Mouse (Mus musculus) liver, embryonic 15.5 days (tissue): Measurements from ENCODE around the gene Dbx2. TPM values are rescaled to one million over a fixed set of nuclear protein-coding genes. Genes with fewer than 3 reads are reported as not detected.

Experiments used
- ATAC-seq: fragments of 200-750 bp; cut with Nextera tagmentation; 2 replicates; pipeline ENCODE4 v1.8.0; 2017; ENCODE audit warnings: moderate number of reproducible peaks, mild to moderate bottlenecking, moderate library complexity; ENCODE audit not compliant: insufficient read depth
- H3K27ac ChIP-seq: fragments of 300-500 bp; sonication (generic); replicated peaks from 2 replicates; pipeline ENCODE4 v1.5.1; 2015; ENCODE audit warnings: mild to moderate bottlenecking, inconsistent platforms
- H3K27me3 ChIP-seq: fragments of 300-500 bp; sonication (generic); 2 replicates; pipeline ENCODE4 v1.6.1; 2015; ENCODE audit warnings: mild to moderate bottlenecking, inconsistent platforms
- H3K36me3 ChIP-seq: fragments of 300-500 bp; sonication (generic); replicated peaks from 2 replicates; pipeline ENCODE4 v1.6.1; 2015; ENCODE audit warnings: moderate library complexity, mild to moderate bottlenecking, inconsistent platforms
- H3K4me1 ChIP-seq: fragments of 300-500 bp; sonication (generic); replicated peaks from 2 replicates; pipeline ENCODE4 v1.6.1; 2015; ENCODE audit warnings: inconsistent platforms
- H3K4me2 ChIP-seq: fragments of 300-500 bp; sonication (generic); 2 replicates; pipeline ENCODE4 v1.6.1; 2015; ENCODE audit warnings: moderate library complexity, mild to moderate bottlenecking, inconsistent platforms
- H3K4me3 ChIP-seq: fragments of 300-500 bp; sonication (generic); replicated peaks from 2 replicates; pipeline ENCODE4 v1.5.1; 2015; ENCODE audit warnings: mild to moderate bottlenecking, inconsistent platforms
- H3K9ac ChIP-seq: fragments of 300-500 bp; sonication (generic); 2 replicates; pipeline ENCODE4 v1.6.1; 2015; ENCODE audit warnings: moderate library complexity, mild to moderate bottlenecking, inconsistent platforms
- H3K9me3 ChIP-seq: fragments of 300-500 bp; sonication (generic); replicated peaks from 2 replicates; pipeline ENCODE4 v1.6.1; 2016; ENCODE audit warnings: inconsistent platforms
- WGBS: fragments of 180-500 bp; shearing (Covaris S2); methylation state at CpG from one replicate; pipeline ENCODE4 v1.1.7; 2015; ENCODE audit warnings: mixed read lengths; ENCODE audit not compliant: insufficient replicate concordance; 5-methylcytosine and 5-hydroxymethylcytosine counted together
- polyA plus RNA-seq: library from polyadenylated mRNA; unstranded; fragments of >200 nt; fragmentation: Nextera tagmentation; extraction: Ambion mirVana; gene quantifications from 2 replicates; pipeline ENCODE4 v1.2.1, GENCODE M21; 2015

Dbx2 gene
- polyA plus RNA-seq, 1 experiment from 2014 or later, result not detected

- Histone ChIP-seq H3K4me1 (no peaks in the 10 kb centered on the region), H3K9ac (no peak overlapping the region), H3K4me2 (no peak overlapping the region), H3K36me3 (no peaks in the 10 kb centered on the region), H3K4me3 (no peak overlapping the region), H3K9me3 (no peaks in the 10 kb centered on the region), H3K27ac (no peak overlapping the region), H3K27me3 (no peaks in the 10 kb centered on the region)
- ATAC-seq, result no peak
- 47% methylated on average over 2 of the region's 2 CpGs for whole genome bisulfite sequencing
These were observed 6.0 kb upstream of the Dbx2 start for GRCm38 (mm10) chr15:95661718-95662117.

DNA sequence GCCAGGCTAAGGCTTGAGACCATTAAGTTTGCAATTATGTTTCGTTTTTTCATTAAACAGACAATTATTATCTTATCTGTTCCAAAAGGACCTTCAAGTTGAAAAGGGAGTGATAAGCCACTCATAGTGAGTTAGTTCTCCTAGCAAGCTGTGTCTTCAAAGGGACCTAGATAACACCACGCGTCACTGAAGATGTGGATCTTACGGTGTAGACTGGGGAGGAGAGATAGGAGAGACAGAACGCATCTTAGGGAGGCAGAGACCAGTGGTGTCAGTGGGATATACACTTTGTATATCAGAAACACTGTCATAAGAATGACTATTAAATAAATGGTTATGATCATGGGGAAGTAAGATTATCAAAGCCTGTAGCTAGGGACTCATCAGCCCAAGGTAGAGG, 4.6 kb upstream of the Dbx2 start:
- Histone ChIP-seq H3K9ac (no peak overlapping the region), H3K4me1 (no peaks in the 10 kb centered on the region), H3K27ac (no peak overlapping the region), H3K9me3 (no peaks in the 10 kb centered on the region), H3K36me3 (no peaks in the 10 kb centered on the region), H3K4me3 (no peak overlapping the region), H3K4me2 (no peak overlapping the region), H3K27me3 (peaks cover 4% of the 10 kb centered on the region; the same call in 1 of the 2 replicates)
- peak; percentile 90 for ATAC-seq
- 31% methylated on average over 5 of the region's 5 CpGs for WGBS

DNA sequence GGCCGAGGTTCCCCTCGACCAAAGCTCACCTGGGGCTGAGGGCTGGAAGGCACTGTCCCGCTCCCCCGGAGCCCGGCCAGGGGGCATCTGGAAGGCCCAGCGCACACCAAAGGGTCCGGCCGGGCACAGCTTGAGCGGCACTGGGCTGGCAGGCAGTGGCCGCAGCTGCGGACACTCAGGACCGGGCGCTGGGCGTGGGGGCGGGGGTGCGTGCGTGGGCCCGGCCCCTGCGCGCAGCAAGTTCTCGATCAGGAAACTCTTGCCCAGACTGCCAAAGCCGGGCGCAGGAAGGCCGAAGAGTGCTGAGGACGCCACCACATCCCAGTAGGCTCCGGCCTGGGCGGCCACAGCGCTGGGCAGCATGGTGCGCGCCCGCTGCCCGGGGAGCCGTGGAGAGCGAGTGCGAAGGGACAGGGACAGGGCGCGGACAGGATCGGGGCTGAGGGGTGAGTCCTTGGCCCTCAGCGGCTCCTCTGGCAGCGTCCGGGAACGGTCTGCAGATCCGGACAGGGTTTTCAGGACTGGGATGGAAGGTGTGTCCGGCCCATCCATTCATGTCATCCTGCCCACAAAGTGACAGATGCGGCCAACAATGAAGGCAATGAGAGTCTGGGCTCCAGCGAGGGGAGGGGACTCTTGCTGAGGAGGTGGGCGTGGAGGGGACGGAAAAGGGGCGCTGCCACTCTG, 1.4 kb downstream of the Dbx2 start:
- ATAC-seq, result no peak

GRCm38 (mm10) chr15:95653812-95654210, 1.9 kb downstream of the Dbx2 start:
- no peak for ATAC-seq
- Histone ChIP-seq H3K27me3 (peaks cover 58% of the 10 kb centered on the region), H3K4me2 (no peak overlapping the region), H3K27ac (no peak overlapping the region), H3K36me3 (no peaks in the 10 kb centered on the region), H3K9ac (no peak overlapping the region), H3K4me1 (no peaks in the 10 kb centered on the region), H3K4me3 (no peak overlapping the region), H3K9me3 (no peaks in the 10 kb centered on the region)
- 9% methylated on average over 6 of the region's 6 CpGs for WGBS

More for the DNA sequence above, 1.4 kb downstream of the Dbx2 start:
- WGBS, result 2% methylated on average over 49 of the region's 49 CpGs
- Histone ChIP-seq H3K4me2 (no peak overlapping the region), H3K4me3 (no peak overlapping the region), H3K9me3 (no peaks in the 10 kb centered on the region), H3K27me3 (peaks cover 53% of the 10 kb centered on the region), H3K9ac (no peak overlapping the region), H3K4me1 (no peaks in the 10 kb centered on the region), H3K27ac (no peak overlapping the region), H3K36me3 (no peaks in the 10 kb centered on the region)

GRCm38 (mm10) chr15:95652898-95653707, 2.7 kb downstream of the Dbx2 start:
- Histone ChIP-seq H3K9me3 (no peaks in the 10 kb centered on the region), H3K27ac (no peak overlapping the region), H3K27me3 (peaks cover 58% of the 10 kb centered on the region), H3K4me3 (no peak overlapping the region), H3K9ac (no peak overlapping the region), H3K36me3 (no peaks in the 10 kb centered on the region), H3K4me1 (no peaks in the 10 kb centered on the region), H3K4me2 (no peak overlapping the region)
- no peak for ATAC-seq
- 3% methylated on average over 23 of the region's 23 CpGs for WGBS

GRCm38 (mm10) chr15:95651824-95652223, 3.9 kb downstream of the Dbx2 start:
- no peaks in the 10 kb centered on the region for H3K9me3 ChIP-seq
- no peaks in the 10 kb centered on the region for H3K4me1 ChIP-seq

DNA sequence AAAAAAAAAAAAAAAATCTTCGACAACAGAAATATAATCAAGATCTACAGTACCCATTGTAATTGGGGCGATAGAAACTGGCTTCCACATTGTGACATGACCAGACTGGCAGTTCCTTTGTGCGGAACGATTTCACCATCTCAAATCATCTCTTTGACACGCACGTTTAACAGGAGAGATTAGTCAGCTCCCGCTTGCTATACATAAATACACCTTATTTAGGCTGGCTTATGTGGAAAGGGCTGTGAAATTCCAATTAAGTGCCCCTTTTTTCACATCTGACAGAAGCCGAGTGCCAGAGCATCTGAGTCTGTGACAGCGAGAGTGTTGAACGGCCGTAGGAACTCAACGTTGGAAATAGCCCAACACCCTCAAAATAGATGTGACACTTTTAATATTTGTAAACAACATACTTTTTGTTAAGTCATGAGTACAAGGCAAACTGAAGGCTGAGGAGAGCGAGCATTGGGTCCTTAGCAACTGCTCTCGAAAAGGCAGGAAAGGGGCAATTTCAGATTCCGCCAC, 12.2 kb downstream of the Dbx2 start:
- Histone ChIP-seq H3K4me1 (no peaks in the 10 kb centered on the region), H3K4me3 (no peak overlapping the region), H3K36me3 (no peaks in the 10 kb centered on the region), H3K9me3 (no peaks in the 10 kb centered on the region), H3K27me3 (no peaks in the 10 kb centered on the region; the same call in 1 of the 2 replicates), H3K27ac (no peak overlapping the region), H3K9ac (no peak overlapping the region), H3K4me2 (no peak overlapping the region)
- 72% methylated on average over 15 of the region's 15 CpGs for whole genome bisulfite sequencing
- ATAC-seq, result no peak

More at GRCm38 (mm10) chr15:95651824-95652223, 3.9 kb downstream of the Dbx2 start:
- H3K27me3 ChIP-seq, result peaks cover 58% of the 10 kb centered on the region
- H3K4me2 ChIP-seq, result no peak overlapping the region
- H3K4me3 ChIP-seq, result no peak overlapping the region
- no peak overlapping the region for H3K27ac ChIP-seq
- no peak overlapping the region for H3K9ac ChIP-seq
- no peak for ATAC-seq
- 6% methylated on average over 3 of the region's 3 CpGs for WGBS
- no peaks in the 10 kb centered on the region for H3K36me3 ChIP-seq

DNA sequence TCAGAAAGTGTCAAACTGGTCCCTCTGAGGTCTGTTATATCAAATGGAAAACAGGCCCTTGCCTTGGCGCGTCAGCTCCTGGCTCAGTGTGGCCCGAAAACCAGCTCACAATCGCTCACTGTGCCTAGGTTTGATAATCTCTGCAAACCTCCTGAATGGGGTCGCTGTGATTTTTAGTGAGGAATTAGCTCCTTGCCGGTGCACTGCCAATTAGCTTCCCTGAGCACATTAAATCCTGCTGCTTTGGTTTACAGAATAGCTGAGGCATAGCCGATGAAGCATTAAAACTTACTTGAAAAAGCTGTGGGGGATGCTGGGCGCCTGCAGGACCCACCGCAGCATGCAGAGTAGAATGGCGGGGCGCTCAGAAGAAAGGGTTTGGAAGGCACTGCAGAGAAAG, 15.4 kb downstream of the Dbx2 start:
- H3K4me3 ChIP-seq, result no peak overlapping the region
- no peaks in the 10 kb centered on the region for H3K36me3 ChIP-seq
- 27% methylated on average over 11 of the region's 11 CpGs for WGBS
- no peaks in the 10 kb centered on the region for H3K9me3 ChIP-seq
- H3K4me2 ChIP-seq, result no peak overlapping the region
- no peak overlapping the region for H3K9ac ChIP-seq
- no peak for ATAC-seq
- no peaks in the 10 kb centered on the region; the same call in 1 of the 2 replicates for H3K27me3 ChIP-seq
- no peak overlapping the region for H3K27ac ChIP-seq
- no peaks in the 10 kb centered on the region for H3K4me1 ChIP-seq

GRCm38 (mm10) chr15:95639829-95640134, 16.0 kb downstream of the Dbx2 start:
- 65% methylated on average over 9 of the region's 9 CpGs for WGBS
- no peaks in the 10 kb centered on the region for H3K9me3 ChIP-seq
- no peaks in the 10 kb centered on the region for H3K36me3 ChIP-seq
- no peaks in the 10 kb centered on the region for H3K4me1 ChIP-seq
- H3K27ac ChIP-seq, result no peak overlapping the region
- no peak for ATAC-seq
- H3K4me3 ChIP-seq, result no peak overlapping the region
- H3K27me3 ChIP-seq, result no peaks in the 10 kb centered on the region; the same call in 1 of the 2 replicates
- no peak overlapping the region for H3K9ac ChIP-seq
- H3K4me2 ChIP-seq, result no peak overlapping the region

- Histone ChIP-seq H3K9ac (no peak overlapping the region), H3K36me3 (no peaks in the 10 kb centered on the region), H3K9me3 (no peaks in the 10 kb centered on the region), H3K27ac (no peak overlapping the region), H3K4me2 (no peak overlapping the region), H3K4me3 (no peak overlapping the region), H3K4me1 (no peaks in the 10 kb centered on the region), H3K27me3 (no peaks in the 10 kb centered on the region; the same call in 1 of the 2 replicates)
- no peak for ATAC-seq
- WGBS, result 72% methylated on average over 20 of the region's 20 CpGs
These were observed 16.5 kb downstream of the Dbx2 start for GRCm38 (mm10) chr15:95639115-95639828.

DNA sequence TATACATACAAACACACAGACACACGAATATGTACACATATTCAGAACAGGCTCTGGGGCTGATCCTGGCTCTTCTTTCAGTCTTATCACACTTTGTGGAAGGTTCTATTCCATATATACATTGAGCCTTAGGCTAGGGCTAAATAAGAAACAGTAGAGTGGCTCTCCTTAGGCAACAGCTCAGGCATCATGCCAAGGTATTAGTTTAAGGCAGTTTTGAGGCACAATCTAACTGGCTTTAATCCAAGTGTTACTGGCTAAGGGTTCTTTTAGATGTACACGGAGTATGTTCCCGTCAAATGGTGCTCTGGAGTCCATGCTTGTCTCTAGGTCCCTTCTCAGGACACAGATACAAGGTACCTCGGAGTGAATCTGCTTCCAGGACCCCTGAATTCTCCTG, 31.4 kb downstream of the Dbx2 start:
- H3K4me3 ChIP-seq, result no peak overlapping the region
- no peak overlapping the region for H3K27ac ChIP-seq
- H3K9ac ChIP-seq, result no peak overlapping the region
- 51% methylated on average over 4 of the region's 4 CpGs for WGBS
- H3K36me3 ChIP-seq, result no peaks in the 10 kb centered on the region
- no peaks in the 10 kb centered on the region for H3K4me1 ChIP-seq
- no peak overlapping the region for H3K4me2 ChIP-seq
- H3K27me3 ChIP-seq, result no peaks in the 10 kb centered on the region
- H3K9me3 ChIP-seq, result no peaks in the 10 kb centered on the region
- no peak for ATAC-seq
